Mouse (Mus musculus) thymus, adult 2 months (tissue): ENCODE measurements at regions not wholly inside any gene's neighbourhood (a gene's known extent, or its start where the extent isn't known, plus 50 kb on each side); places are given as distances from the start of the nearest gene placed in this dataset.

ENCODE experiments used
- CTCF ChIP-seq: fragments of 200-500 bp; IDR thresholded peaks from 2 replicates; pipeline ENCODE4 v1.5.1; 2012; ENCODE audit warnings: mild to moderate bottlenecking, control low read depth, low read length, moderate library complexity, borderline replicate concordance; ENCODE audit not compliant: control insufficient read depth, poor library complexity, insufficient read depth; ENCODE audit errors: extremely low read depth
- POLR2A ChIP-seq: fragments of 200-500 bp; IDR thresholded peaks from 2 replicates; pipeline ENCODE4 v1.6.1; 2012; ENCODE audit warnings: mild to moderate bottlenecking, low read length, control low read depth, moderate library complexity; ENCODE audit not compliant: control insufficient read depth, poor library complexity, insufficient read depth; ENCODE audit errors: extremely low read depth

DNA sequence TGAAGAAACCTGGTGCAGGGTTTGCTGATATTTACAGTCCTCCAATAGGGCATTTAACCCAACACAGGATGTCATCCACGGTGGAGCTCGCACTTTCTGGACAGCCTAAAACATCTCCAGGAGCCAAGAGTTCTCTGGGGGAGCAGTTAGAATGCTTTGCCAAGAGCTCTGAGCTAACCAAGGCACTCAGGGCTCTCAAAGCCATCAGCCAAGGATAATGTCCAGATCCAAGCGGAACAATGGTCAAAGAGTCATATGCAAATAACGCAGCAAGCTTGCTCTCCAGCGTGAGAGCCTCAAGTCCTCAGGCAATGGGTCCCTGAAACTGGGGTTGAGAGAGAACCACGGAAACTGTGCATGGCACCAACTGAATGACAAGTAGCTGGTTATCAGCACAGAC, 96.8 kb upstream of the Rpl34 start:
- TF ChIP-seq POLR2A (no peak), CTCF (no peak)
